Mouse (Mus musculus): ENCODE measurements around the gene Tcaim. TPM values are rescaled to one million over a fixed set of nuclear protein-coding genes. Genes with fewer than 3 reads are reported as not detected.

Gene Tcaim
- polyA plus RNA-seq, 1 experiment from 2014 or later, result 5.6 TPM

- Histone ChIP-seq H3K4me2 (ENCODE audit: low read depth, low read length, severe bottlenecking) (no peak overlapping the region), H3K9me3 (ENCODE audit: control insufficient read depth, low read length) (peaks cover 2% of the 10 kb centered on the region; the same call in 1 of the 2 replicates), H3K27me3 (ENCODE audit: control insufficient read depth, insufficient read depth, low read length) (no peaks in the 10 kb centered on the region), H3K4me1 (replicated peaks; ENCODE audit: control insufficient read depth, insufficient read depth, low read length) (peaks cover 4% of the 10 kb centered on the region; the same call in 1 of the 2 replicates), H3K4me3 (ENCODE audit: low read depth, low read length) (no peak overlapping the region), H3K36me3 (ENCODE audit: control insufficient read depth, insufficient read depth, low read length) (peaks cover 59% of the 10 kb centered on the region), H3K27ac (ENCODE audit: low read depth, low read length) (no peak overlapping the region), H3K9ac (ENCODE audit: low read length) (no peak overlapping the region)
- DNase-seq (ENCODE audit: low spot score) (no peak), ATAC-seq (replicated peaks; ENCODE audit: low FRiP score) (no peak)
Measured at GRCm38 (mm10) chr9:122860752-122861151, 55.4 kb downstream of the Tcaim start.

- Histone ChIP-seq H3K9me3 (ENCODE audit: control insufficient read depth, low read length) (peaks cover 2% of the 10 kb centered on the region; the same call in 1 of the 2 replicates), H3K4me2 (ENCODE audit: low read depth, low read length, severe bottlenecking) (no peak overlapping the region), H3K9ac (ENCODE audit: low read length) (no peak overlapping the region), H3K27me3 (ENCODE audit: control insufficient read depth, insufficient read depth, low read length) (no peaks in the 10 kb centered on the region), H3K27ac (ENCODE audit: low read depth, low read length) (no peak overlapping the region), H3K36me3 (ENCODE audit: control insufficient read depth, insufficient read depth, low read length) (peaks cover 36% of the 10 kb centered on the region), H3K4me3 (ENCODE audit: low read depth, low read length) (no peak overlapping the region), H3K4me1 (replicated peaks; ENCODE audit: control insufficient read depth, insufficient read depth, low read length) (peaks cover 4% of the 10 kb centered on the region; the same call in 1 of the 2 replicates)
- ATAC-seq (replicated peaks; ENCODE audit: low FRiP score) (no peak), DNase-seq (ENCODE audit: low spot score) (no peak)
- WGBS, result 88% methylated on average over 2 of the region's 2 CpGs
Measured at GRCm38 (mm10) chr9:122863731-122864130, 58.4 kb downstream of the Tcaim start.

GRCm38 (mm10) chr9:122864848-122865247, 59.5 kb downstream of the Tcaim start:
- Histone ChIP-seq H3K4me1 (replicated peaks; ENCODE audit: control insufficient read depth, insufficient read depth, low read length) (peaks cover 4% of the 10 kb centered on the region; the same call in 1 of the 2 replicates), H3K36me3 (ENCODE audit: control insufficient read depth, insufficient read depth, low read length) (peaks cover 25% of the 10 kb centered on the region), H3K9me3 (ENCODE audit: control insufficient read depth, low read length) (peaks cover 2% of the 10 kb centered on the region; the same call in 1 of the 2 replicates), H3K27me3 (ENCODE audit: control insufficient read depth, insufficient read depth, low read length) (no peaks in the 10 kb centered on the region), H3K9ac (ENCODE audit: low read length) (peak overlapping the region; percentile 85), H3K4me2 (ENCODE audit: low read depth, low read length, severe bottlenecking) (peak overlapping the region; percentile 73), H3K27ac (ENCODE audit: low read depth, low read length) (no peak overlapping the region), H3K4me3 (ENCODE audit: low read depth, low read length) (peak overlapping the region; percentile 67)
- no peak for ATAC-seq (replicated peaks; ENCODE audit: low FRiP score)
- WGBS, result 61% methylated on average over 3 of the region's 3 CpGs
- DNase-seq (ENCODE audit: low spot score), result no peak

GRCm38 (mm10) chr9:122865697-122866166, 60.4 kb downstream of the Tcaim start, which contains the start of gene Zfp445:
Zfp445 (minus strand) TSS chr9:122866006.
- DNase-seq (ENCODE audit: low spot score) (peak; percentile 90), ATAC-seq (replicated peaks; ENCODE audit: low FRiP score) (peak; percentile 95)
- Histone ChIP-seq H3K4me2 (ENCODE audit: low read depth, low read length, severe bottlenecking) (peak within 1 kb of the TSS; percentile 73), H3K4me3 (ENCODE audit: low read depth, low read length) (peak within 1 kb of the TSS; percentile 67), H3K27ac (ENCODE audit: low read depth, low read length) (no peak within 1 kb of the TSS; the same call in 1 of the 2 replicates), H3K9ac (ENCODE audit: low read length) (peak within 1 kb of the TSS; percentile 85), H3K36me3 (ENCODE audit: control insufficient read depth, insufficient read depth, low read length) (peaks cover 16% of the 10 kb centered on the region), H3K9me3 (ENCODE audit: control insufficient read depth, low read length) (peaks cover 2% of the 10 kb centered on the region; the same call in 1 of the 2 replicates), H3K4me1 (replicated peaks; ENCODE audit: control insufficient read depth, insufficient read depth, low read length) (peaks cover 4% of the 10 kb centered on the region; the same call in 1 of the 2 replicates), H3K27me3 (ENCODE audit: control insufficient read depth, insufficient read depth, low read length) (no peaks in the 10 kb centered on the region)
- WGBS, result under 1% methylated on average over 34 of the region's 34 CpGs

GRCm38 (mm10) chr9:122866192-122866591, 60.9 kb downstream of the Tcaim start:
- H3K4me2 ChIP-seq (ENCODE audit: low read depth, low read length, severe bottlenecking), result peak overlapping the region; percentile 34; the same call in 1 of the 2 replicates
- H3K27ac ChIP-seq (ENCODE audit: low read depth, low read length), result no peak overlapping the region
- no peaks in the 10 kb centered on the region; the same call in 1 of the 2 replicates for H3K9me3 ChIP-seq (ENCODE audit: control insufficient read depth, low read length)
- no peaks in the 10 kb centered on the region for H3K27me3 ChIP-seq (ENCODE audit: control insufficient read depth, insufficient read depth, low read length)
- DNase-seq (ENCODE audit: low spot score) (no peak), ATAC-seq (replicated peaks; ENCODE audit: low FRiP score) (peak; percentile 28; the same call in 1 of the 2 replicates)
- WGBS, result 91% methylated on average over 4 of the region's 4 CpGs
- peak overlapping the region; percentile 67 for H3K4me3 ChIP-seq (ENCODE audit: low read depth, low read length)
- peaks cover 12% of the 10 kb centered on the region for H3K36me3 ChIP-seq (ENCODE audit: control insufficient read depth, insufficient read depth, low read length)
- peaks cover 4% of the 10 kb centered on the region; the same call in 1 of the 2 replicates for H3K4me1 ChIP-seq (replicated peaks; ENCODE audit: control insufficient read depth, insufficient read depth, low read length)
- H3K9ac ChIP-seq (ENCODE audit: low read length), result peak overlapping the region; percentile 85

- Histone ChIP-seq H3K9me3 (ENCODE audit: control insufficient read depth, low read length) (no peaks in the 10 kb centered on the region), H3K4me2 (ENCODE audit: low read depth, low read length, severe bottlenecking) (no peak overlapping the region), H3K4me1 (replicated peaks; ENCODE audit: control insufficient read depth, insufficient read depth, low read length) (no peaks in the 10 kb centered on the region), H3K4me3 (ENCODE audit: low read depth, low read length) (no peak overlapping the region), H3K27ac (ENCODE audit: low read depth, low read length) (no peak overlapping the region), H3K36me3 (ENCODE audit: control insufficient read depth, insufficient read depth, low read length) (no peaks in the 10 kb centered on the region), H3K27me3 (ENCODE audit: control insufficient read depth, insufficient read depth, low read length) (no peaks in the 10 kb centered on the region), H3K9ac (ENCODE audit: low read length) (no peak overlapping the region)
- DNase-seq (ENCODE audit: low spot score), result no peak
- WGBS, result 91% methylated on average over 4 of the region's 4 CpGs
- ATAC-seq (replicated peaks; ENCODE audit: low FRiP score), result no peak
Measured at GRCm38 (mm10) chr9:122872595-122872994, 67.3 kb downstream of the Tcaim start.

DNA sequence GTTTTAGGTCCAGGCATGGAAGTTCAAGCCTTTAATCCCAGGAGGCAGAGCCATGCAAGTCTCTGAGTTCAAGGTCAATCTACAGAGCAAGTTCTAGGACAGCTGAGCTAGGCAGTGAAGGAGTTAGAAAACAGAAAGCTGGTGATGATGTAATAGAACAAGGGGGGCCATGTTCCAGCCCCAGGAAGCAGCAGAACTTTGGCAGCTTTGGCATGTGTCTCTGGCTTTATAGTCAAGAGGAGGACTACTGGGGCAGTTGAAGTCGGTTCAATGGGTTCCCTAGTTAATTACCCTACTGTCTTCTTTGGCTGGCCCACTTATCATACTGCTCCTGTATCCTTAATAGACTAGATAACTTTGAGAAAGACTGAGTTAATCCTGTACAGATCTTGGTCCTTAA, 69.3 kb downstream of the Tcaim start:
- Histone ChIP-seq H3K27me3 (ENCODE audit: control insufficient read depth, insufficient read depth, low read length) (no peaks in the 10 kb centered on the region), H3K9me3 (ENCODE audit: control insufficient read depth, low read length) (no peaks in the 10 kb centered on the region), H3K4me3 (ENCODE audit: low read depth, low read length) (no peak overlapping the region), H3K27ac (ENCODE audit: low read depth, low read length) (no peak overlapping the region), H3K9ac (ENCODE audit: low read length) (no peak overlapping the region), H3K4me1 (replicated peaks; ENCODE audit: control insufficient read depth, insufficient read depth, low read length) (no peaks in the 10 kb centered on the region), H3K4me2 (ENCODE audit: low read depth, low read length, severe bottlenecking) (no peak overlapping the region), H3K36me3 (ENCODE audit: control insufficient read depth, insufficient read depth, low read length) (no peaks in the 10 kb centered on the region)
- ATAC-seq (replicated peaks; ENCODE audit: low FRiP score), result no peak
- no peak for DNase-seq (ENCODE audit: low spot score)
- 69% methylated on average over 1 of the region's 1 CpGs for WGBS

DNA sequence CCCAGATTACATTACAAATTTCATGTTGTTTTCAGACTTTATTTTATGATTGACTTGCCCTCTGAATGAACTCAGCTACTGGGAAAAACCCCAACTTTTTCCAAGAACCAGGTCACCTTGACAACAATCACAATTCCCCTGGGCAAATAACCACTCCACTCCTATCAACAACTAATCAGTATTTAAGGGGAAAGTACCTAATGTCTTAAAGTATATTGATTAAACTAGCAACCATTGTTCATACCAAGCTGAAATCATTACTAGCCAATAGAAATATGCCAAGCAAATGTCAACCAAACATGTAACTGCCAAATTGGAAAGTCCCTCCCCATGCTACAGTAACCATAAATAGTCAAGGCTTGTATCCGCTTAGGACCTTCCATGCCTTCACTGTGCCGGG, 69.8 kb downstream of the Tcaim start:
- no peak overlapping the region for H3K4me3 ChIP-seq (ENCODE audit: low read depth, low read length)
- no peaks in the 10 kb centered on the region for H3K9me3 ChIP-seq (ENCODE audit: control insufficient read depth, low read length)
- 89% methylated on average over 2 of the region's 2 CpGs for WGBS
- no peaks in the 10 kb centered on the region for H3K27me3 ChIP-seq (ENCODE audit: control insufficient read depth, insufficient read depth, low read length)
- H3K9ac ChIP-seq (ENCODE audit: low read length), result no peak overlapping the region
- no peak for ATAC-seq (replicated peaks; ENCODE audit: low FRiP score)
- DNase-seq (ENCODE audit: low spot score), result no peak
- no peak overlapping the region for H3K4me2 ChIP-seq (ENCODE audit: low read depth, low read length, severe bottlenecking)
- H3K27ac ChIP-seq (ENCODE audit: low read depth, low read length), result no peak overlapping the region
- H3K4me1 ChIP-seq (replicated peaks; ENCODE audit: control insufficient read depth, insufficient read depth, low read length), result no peaks in the 10 kb centered on the region
- H3K36me3 ChIP-seq (ENCODE audit: control insufficient read depth, insufficient read depth, low read length), result no peaks in the 10 kb centered on the region

GRCm38 (mm10) chr9:122885385-122885784, 80.0 kb downstream of the Tcaim start, which contains the start of gene Zkscan7:
Zkscan7 (plus strand) TSS chr9:122885685.
- H3K27me3 ChIP-seq (ENCODE audit: control insufficient read depth, insufficient read depth, low read length), result no peaks in the 10 kb centered on the region
- no peaks in the 10 kb centered on the region for H3K9me3 ChIP-seq (ENCODE audit: control insufficient read depth, low read length)
- DNase-seq (ENCODE audit: low spot score), result no peak
- H3K27ac ChIP-seq (ENCODE audit: low read depth, low read length), result no peak within 1 kb of the TSS
- no peaks in the 10 kb centered on the region; the same call in 1 of the 2 replicates for H3K4me1 ChIP-seq (replicated peaks; ENCODE audit: control insufficient read depth, insufficient read depth, low read length)
- peak within 1 kb of the TSS; percentile 78 for H3K4me2 ChIP-seq (ENCODE audit: low read depth, low read length, severe bottlenecking)
- no peaks in the 10 kb centered on the region for H3K36me3 ChIP-seq (ENCODE audit: control insufficient read depth, insufficient read depth, low read length)
- H3K9ac ChIP-seq (ENCODE audit: low read length), result peak within 1 kb of the TSS; percentile 62; the same call in 1 of the 2 replicates
- H3K4me3 ChIP-seq (ENCODE audit: low read depth, low read length), result peak within 1 kb of the TSS; percentile 55
- WGBS, result 81% methylated on average over 3 of the region's 3 CpGs
- no peak for ATAC-seq (replicated peaks; ENCODE audit: low FRiP score)
